Mouse (Mus musculus): Measurements from ENCODE around the gene Atg2b. TPM values are rescaled to one million over a fixed set of nuclear protein-coding genes. Genes with fewer than 3 reads are reported as not detected.

Atg2b gene
- total and polyA plus RNA-seq, 3 experiments, result 28.3 to 35.9 TPM; not detected in 1

DNA sequence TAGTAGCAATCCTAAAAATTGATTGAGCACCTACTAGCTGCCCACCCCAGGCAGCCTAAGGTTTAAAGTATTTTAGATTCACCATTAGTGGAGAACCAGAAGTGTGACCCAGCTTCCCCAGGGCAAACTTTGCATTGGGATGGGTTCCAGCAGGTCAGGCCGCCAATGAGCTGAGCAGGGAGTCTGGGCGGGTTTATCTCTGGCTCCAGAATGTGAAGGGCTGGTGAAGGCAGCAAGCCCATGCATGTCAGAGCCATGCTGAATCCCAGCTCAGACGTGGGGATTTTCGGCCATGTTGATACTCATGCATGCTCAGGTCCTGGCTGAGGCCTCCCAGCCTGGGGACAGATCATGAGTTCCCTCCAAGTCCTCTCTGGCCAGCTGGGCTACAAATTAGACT lies 110.7 kb downstream of the Atg2b start:
- no peaks in the 10 kb centered on the region for H3K27me3 ChIP-seq (ENCODE audit: control insufficient read depth in 1 of 2, insufficient read depth in 2 of 2, low read length in 2 of 2)

DNA sequence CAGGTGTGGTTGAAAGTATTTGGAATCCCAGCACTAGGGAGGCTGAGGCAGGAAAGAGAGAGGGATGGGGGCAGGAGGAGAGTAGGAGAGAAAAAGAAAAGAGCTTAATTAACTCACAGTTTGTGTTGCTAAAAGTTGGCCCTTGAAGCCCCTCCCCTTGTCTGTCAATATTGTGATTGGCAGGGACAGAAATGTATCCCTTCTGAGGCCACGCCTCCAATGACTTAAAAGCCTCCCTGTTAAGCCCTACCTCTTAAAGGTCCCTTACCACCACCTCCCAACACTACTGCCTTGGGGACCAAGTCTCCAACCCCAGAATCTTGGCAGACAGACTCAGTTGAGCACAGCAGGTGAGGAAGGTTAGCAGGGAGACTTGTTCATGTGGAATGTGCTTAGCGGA lies 112.4 kb downstream of the Atg2b start:
- Histone ChIP-seq H3K79me2 (ENCODE audit: control insufficient read depth, insufficient read depth, low read length, poor library complexity) (no peaks in the 10 kb centered on the region), H3K36me3 (ENCODE audit: control insufficient read depth in 1 of 2, insufficient read depth in 2 of 2, low read length in 2 of 2) (no peaks in the 10 kb centered on the region), H3K27ac (ENCODE audit: control insufficient read depth, low read depth, low read length) (no peak overlapping the region), H3K4me1 (ENCODE audit: control insufficient read depth in 1 of 2, insufficient read depth in 2 of 2, low read length in 2 of 2) (no peaks in the 10 kb centered on the region), H3K4me3 (ENCODE audit: control insufficient read depth in 1 of 2, insufficient read depth in 1 of 2, low read depth in 2 of 2, low read length in 2 of 2) (no peak overlapping the region), H3K9ac (ENCODE audit: control insufficient read depth, low read depth, low read length, poor library complexity, severe bottlenecking) (no peak overlapping the region), H3K27me3 (ENCODE audit: control insufficient read depth in 1 of 2, insufficient read depth in 2 of 2, low read length in 2 of 2) (no peaks in the 10 kb centered on the region; a peak in 1 of 4 replicates), H3K9me3 (replicated peaks; ENCODE audit: insufficient read depth, low read length) (no peaks in the 10 kb centered on the region)
- DNase-seq (ENCODE audit: low read depth, low spot score), result no peak
- no peak for TF ChIP-seq ZKSCAN1 (IDR thresholded peaks at IDR 0.05; ENCODE audit: low read depth, low read length)
- no peak for TF ChIP-seq MEF2A (IDR thresholded peaks at IDR 0.05; ENCODE audit: extremely low read depth, insufficient replicate concordance, low read depth, low read length, poor library complexity, severe bottlenecking)
- TF ChIP-seq RCOR1 (IDR thresholded peaks at IDR 0.05; ENCODE audit: low read depth, low read length), result no peak
- TF ChIP-seq RAD21 (IDR thresholded peaks at IDR 0.05; ENCODE audit: low read depth, low read length), result no peak
- TF ChIP-seq POLR2A (IDR thresholded peaks at IDR 0.05; ENCODE audit: control insufficient read depth in 1 of 2, insufficient read depth in 1 of 2, low read depth in 1 of 2, low read length in 2 of 2, poor library complexity in 1 of 2), result no peak
- TF ChIP-seq USF1 (IDR thresholded peaks at IDR 0.05; ENCODE audit: low read depth, low read length), result no peak
- TF ChIP-seq MYB (IDR thresholded peaks at IDR 0.05; ENCODE audit: low read depth, low read length), result no peak
- TF ChIP-seq TBP (IDR thresholded peaks at IDR 0.05; ENCODE audit: low read depth, low read length), result no peak
- no peak for TF ChIP-seq EP300 (IDR thresholded peaks at IDR 0.05; ENCODE audit: low read depth in 1 of 2, low read length in 2 of 2)
- TF ChIP-seq E2F4 (IDR thresholded peaks at IDR 0.05; ENCODE audit: borderline replicate concordance, low read depth, low read length), result no peak
- TF ChIP-seq NRF1 (IDR thresholded peaks at IDR 0.05; ENCODE audit: insufficient read depth, low read depth, low read length, poor library complexity, severe bottlenecking), result no peak
- TF ChIP-seq JUND (IDR thresholded peaks at IDR 0.05; ENCODE audit: low read depth, low read length), result no peak
- no peak for TF ChIP-seq GABPA (IDR thresholded peaks at IDR 0.05; ENCODE audit: low read depth, low read length)
- TF ChIP-seq ETS1 (IDR thresholded peaks at IDR 0.05; ENCODE audit: low read depth, low read length), result no peak
- TF ChIP-seq CHD2 (IDR thresholded peaks at IDR 0.05; ENCODE audit: low read length), result no peak
- TF ChIP-seq SMC3 (IDR thresholded peaks at IDR 0.05; ENCODE audit: low read depth, low read length), result no peak
- TF ChIP-seq TAL1 (IDR thresholded peaks at IDR 0.05; ENCODE audit: low read length), result no peak
- TF ChIP-seq TCF12 (IDR thresholded peaks at IDR 0.05; ENCODE audit: low read depth, low read length), result no peak
- no peak for TF ChIP-seq SIN3A (IDR thresholded peaks at IDR 0.05; ENCODE audit: low read length)

More for the DNA sequence above, 110.7 kb downstream of the Atg2b start:
- Histone ChIP-seq H3K79me2 (ENCODE audit: control insufficient read depth, insufficient read depth, low read length, poor library complexity) (no peaks in the 10 kb centered on the region), H3K4me3 (ENCODE audit: control insufficient read depth in 1 of 2, insufficient read depth in 1 of 2, low read depth in 2 of 2, low read length in 2 of 2) (no peak overlapping the region), H3K9ac (ENCODE audit: control insufficient read depth, low read depth, low read length, poor library complexity, severe bottlenecking) (no peak overlapping the region), H3K4me1 (ENCODE audit: control insufficient read depth in 1 of 2, insufficient read depth in 2 of 2, low read length in 2 of 2) (no peaks in the 10 kb centered on the region), H3K9me3 (replicated peaks; ENCODE audit: insufficient read depth, low read length) (no peaks in the 10 kb centered on the region), H3K36me3 (ENCODE audit: control insufficient read depth in 1 of 2, insufficient read depth in 2 of 2, low read length in 2 of 2) (no peaks in the 10 kb centered on the region), H3K27ac (ENCODE audit: control insufficient read depth, low read depth, low read length) (no peak overlapping the region)
- DNase-seq (ENCODE audit: low read depth, low spot score), result no peak
- TF ChIP-seq USF2 (IDR thresholded peaks at IDR 0.05; ENCODE audit: borderline replicate concordance in 1 of 2, insufficient read depth in 1 of 2, low read depth in 1 of 2, low read length in 2 of 2) (no peak), EP300 (IDR thresholded peaks at IDR 0.05; ENCODE audit: low read depth in 1 of 2, low read length in 2 of 2) (no peak), MAX (IDR thresholded peaks at IDR 0.05; ENCODE audit: low read length) (no peak), TAL1 (IDR thresholded peaks at IDR 0.05; ENCODE audit: low read length) (no peak), TCF12 (IDR thresholded peaks at IDR 0.05; ENCODE audit: low read depth, low read length) (no peak), POLR2AphosphoS2 (IDR thresholded peaks at IDR 0.05; ENCODE audit: low read length) (no peak), NRF1 (IDR thresholded peaks at IDR 0.05; ENCODE audit: insufficient read depth, low read depth, low read length, poor library complexity, severe bottlenecking) (no peak), GABPA (IDR thresholded peaks at IDR 0.05; ENCODE audit: low read depth, low read length) (no peak), POLR2A (IDR thresholded peaks at IDR 0.05; ENCODE audit: control insufficient read depth in 1 of 2, insufficient read depth in 1 of 2, low read depth in 1 of 2, low read length in 2 of 2, poor library complexity in 1 of 2) (no peak), SIN3A (IDR thresholded peaks at IDR 0.05; ENCODE audit: low read length) (no peak), RCOR1 (IDR thresholded peaks at IDR 0.05; ENCODE audit: low read depth, low read length) (no peak), ZKSCAN1 (IDR thresholded peaks at IDR 0.05; ENCODE audit: low read depth, low read length) (no peak), TBP (IDR thresholded peaks at IDR 0.05; ENCODE audit: low read depth, low read length) (no peak), NELFE (IDR thresholded peaks at IDR 0.05; ENCODE audit: low read depth, low read length) (no peak), MYC (IDR thresholded peaks at IDR 0.05; ENCODE audit: low read depth, low read length) (no peak)

Data from MEL (cell line).